ENCODE assay signal across 9 mouse cellular contexts in genomic region chrX:11099146-11100087, GRCm38 (mm10).
DNase-seq lines count a peak whose midpoint lies in the region; ATAC-seq and TF ChIP-seq lines count a peak whose summit lies in the region.
"Had no signal": no experiment of that assay in that cellular context is flagged by ENCODE, and none has a peak within 500 bp of the region (broad histone marks: within the 10 kb centered on the region; RNA-seq: fewer than 3 reads in every experiment).

No protein-coding gene starts in this region.

- whole genome bisulfite sequencing in heart, embryonic 10.5 days, result 71% methylated on average over 13 of the region's 13 CpGs
- 44% methylated on average over 13 of the region's 13 CpGs for WGBS in forebrain, postnatal 0 days
- 48% methylated on average over 13 of the region's 13 CpGs for WGBS in neural tube, embryonic 14.5 days
- WGBS in lung, postnatal 0 days, result 75% methylated on average over 13 of the region's 13 CpGs

- H3K9me3 ChIP-seq in heart, embryonic 10.5 days, result no peaks in the 10 kb centered on the region
- no peaks in the 10 kb centered on the region for H3K9me3 ChIP-seq in forebrain, postnatal 0 days (ENCODE audit: low read length)
- H3K9me3 ChIP-seq in neural tube, embryonic 14.5 days (ENCODE audit: control insufficient read depth, low read length), result no peaks in the 10 kb centered on the region
- H3K9me3 ChIP-seq in lung, postnatal 0 days (ENCODE audit: low read length), result no peaks in the 10 kb centered on the region
- H3K9me3 ChIP-seq: intestine, embryonic 15.5 days had no signal

- peak; percentile 34 for DNase-seq in heart, adult 11 months
- DNase-seq in heart, embryonic 10.5 days (ENCODE audit: low spot score), result no peak
- peak; percentile 36 for DNase-seq in forebrain, postnatal 0 days
- DNase-seq in layer of hippocampus, postnatal 14 days (ENCODE audit: low spot score in 2 of 2), result peak; percentile 18 to 20
- no peak for DNase-seq in lung, postnatal 0 days (ENCODE audit: low spot score)
- no peak for DNase-seq in adrenal gland, postnatal 36 days
- DNase-seq in adrenal gland, postnatal 4 days (ENCODE audit: low spot score in 2 of 2), result no peak

- no peak overlapping the region for H3K27ac ChIP-seq in heart, embryonic 10.5 days
- no peak overlapping the region for H3K27ac ChIP-seq in forebrain, postnatal 0 days (ENCODE audit: low read depth, low read length)
- no peak overlapping the region for H3K27ac ChIP-seq in neural tube, embryonic 14.5 days (ENCODE audit: low read depth, low read length)
- H3K27ac ChIP-seq in lung, postnatal 0 days (ENCODE audit: low read length), result no peak overlapping the region
- H3K27ac ChIP-seq: intestine, embryonic 15.5 days had no signal

- peak; percentile 71 for ATAC-seq in forebrain, postnatal 0 days
- peak; percentile 73 for ATAC-seq in neural tube, embryonic 14.5 days (ENCODE audit: low read depth)
- no peak for ATAC-seq in lung, postnatal 0 days
- ATAC-seq: intestine, embryonic 15.5 days had no signal

- no peak overlapping the region for H3K9ac ChIP-seq in forebrain, postnatal 0 days
- H3K9ac ChIP-seq in neural tube, embryonic 14.5 days (replicated peaks; ENCODE audit: low read depth, low read length), result no peak overlapping the region
- no peak overlapping the region for H3K9ac ChIP-seq in lung, postnatal 0 days (replicated peaks; ENCODE audit: low read depth)
- H3K9ac ChIP-seq: intestine, embryonic 15.5 days had no signal

- no peak for TF ChIP-seq CTCF in forebrain, postnatal 0 days (IDR thresholded peaks at IDR 0.05; ENCODE audit: low read depth)
- no peak for TF ChIP-seq CTCF in lung, postnatal 0 days (IDR thresholded peaks at IDR 0.05)

- no peak overlapping the region for H3K4me2 ChIP-seq in forebrain, postnatal 0 days (ENCODE audit: low read depth)
- H3K4me2 ChIP-seq in neural tube, embryonic 14.5 days (ENCODE audit: low read depth, low read length), result no peak overlapping the region
- no peak overlapping the region for H3K4me2 ChIP-seq in lung, postnatal 0 days (replicated peaks; ENCODE audit: low read depth, low read length)
- H3K4me2 ChIP-seq: intestine, embryonic 15.5 days had no signal

- H3K27me3 ChIP-seq in heart, embryonic 10.5 days (ENCODE audit: insufficient read depth, poor library complexity, severe bottlenecking), result peaks cover 7% of the 10 kb centered on the region; the same call in 1 of the 2 replicates
- H3K27me3 ChIP-seq in forebrain, postnatal 0 days (ENCODE audit: insufficient read depth, low read length), result no peaks in the 10 kb centered on the region
- no peaks in the 10 kb centered on the region for H3K27me3 ChIP-seq in neural tube, embryonic 14.5 days (ENCODE audit: control insufficient read depth, insufficient read depth, low read length)
- H3K27me3 ChIP-seq in lung, postnatal 0 days (replicated peaks; ENCODE audit: insufficient read depth, low read length), result no peaks in the 10 kb centered on the region
- H3K27me3 ChIP-seq: intestine, embryonic 15.5 days had no signal

- TF ChIP-seq EP300 in lung, postnatal 0 days (IDR thresholded peaks at IDR 0.05), result no peak

- no peaks in the 10 kb centered on the region for H3K36me3 ChIP-seq in heart, embryonic 10.5 days
- H3K36me3 ChIP-seq in forebrain, postnatal 0 days (ENCODE audit: insufficient read depth), result no peaks in the 10 kb centered on the region
- H3K36me3 ChIP-seq in neural tube, embryonic 14.5 days (ENCODE audit: control insufficient read depth, insufficient read depth, low read length), result no peaks in the 10 kb centered on the region
- H3K36me3 ChIP-seq in lung, postnatal 0 days (ENCODE audit: insufficient read depth, low read length), result no peaks in the 10 kb centered on the region
- H3K36me3 ChIP-seq: intestine, embryonic 15.5 days had no signal

- no peak overlapping the region for H3K4me3 ChIP-seq in heart, embryonic 10.5 days
- no peak overlapping the region for H3K4me3 ChIP-seq in forebrain, postnatal 0 days (ENCODE audit: low read depth, low read length)
- no peak overlapping the region for H3K4me3 ChIP-seq in neural tube, embryonic 14.5 days (ENCODE audit: low read depth, low read length)
- no peak overlapping the region for H3K4me3 ChIP-seq in lung, postnatal 0 days (ENCODE audit: low read depth, low read length)
- H3K4me3 ChIP-seq: intestine, embryonic 15.5 days had no signal

- no peaks in the 10 kb centered on the region for H3K4me1 ChIP-seq in heart, embryonic 10.5 days
- H3K4me1 ChIP-seq in forebrain, postnatal 0 days (ENCODE audit: insufficient read depth), result no peaks in the 10 kb centered on the region
- peaks cover 3% of the 10 kb centered on the region; the same call in 1 of the 2 replicates for H3K4me1 ChIP-seq in neural tube, embryonic 14.5 days (ENCODE audit: control insufficient read depth, insufficient read depth, low read length)
- no peaks in the 10 kb centered on the region for H3K4me1 ChIP-seq in lung, postnatal 0 days (ENCODE audit: insufficient read depth, low read depth, low read length)
- H3K4me1 ChIP-seq: intestine, embryonic 15.5 days had no signal

Comparison
In these comparisons a context has a peak if more than half of its experiments do, and no peak if none do; other contexts are left out.
1. DNase-seq: peak in heart, adult 11 months (single experiment), forebrain, postnatal 0 days (single experiment) and layer of hippocampus, postnatal 14 days (2 of 2); none in heart, embryonic 10.5 days (single experiment), lung, postnatal 0 days (single experiment), adrenal gland, postnatal 36 days (0 of 2) and adrenal gland, postnatal 4 days (0 of 2).